Mouse (Mus musculus) layer of hippocampus, postnatal 14 days (tissue): ENCODE results near the gene Dock4. TPM values are rescaled to one million over a fixed set of nuclear protein-coding genes. Genes with fewer than 3 reads are reported as not detected.

Experiments used
- DNase-seq, 2 experiments: peaks; one replicate each; pipeline ENCODE4 v3.0.0; 2021 to 2022; ENCODE audit warnings: low spot score in 2 of 2, mixed read lengths in 1 of 2
- total RNA-seq, 2 experiments: library from RNA; stranded (reverse); gene quantifications; 2 replicates each; pipeline ENCODE4 v1.2.3; 2021

Dock4 gene
- total RNA-seq, 2 experiments from 2014 or later, result 193 to 215 TPM

DNA sequence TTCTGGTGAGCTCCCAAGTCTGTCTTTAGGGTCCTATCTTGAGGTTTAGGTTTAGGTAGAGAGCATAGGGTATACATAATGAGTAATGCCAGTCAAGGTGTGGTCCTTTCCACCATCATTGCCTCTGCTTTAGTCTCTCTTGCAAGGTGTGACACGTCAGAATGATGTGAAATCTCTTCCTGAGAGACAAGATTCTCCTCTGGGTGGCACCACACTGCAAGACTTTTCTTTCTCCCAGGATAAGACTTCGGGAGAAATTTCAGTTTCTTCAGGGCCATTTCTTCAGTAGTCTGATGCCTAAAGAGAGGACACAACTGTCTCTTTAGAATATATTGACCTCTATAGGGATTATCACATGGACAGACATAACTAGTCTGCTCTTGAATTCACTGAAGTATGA, 282.6 kb downstream of the Dock4 start:
- no peak for DNase-seq

DNA sequence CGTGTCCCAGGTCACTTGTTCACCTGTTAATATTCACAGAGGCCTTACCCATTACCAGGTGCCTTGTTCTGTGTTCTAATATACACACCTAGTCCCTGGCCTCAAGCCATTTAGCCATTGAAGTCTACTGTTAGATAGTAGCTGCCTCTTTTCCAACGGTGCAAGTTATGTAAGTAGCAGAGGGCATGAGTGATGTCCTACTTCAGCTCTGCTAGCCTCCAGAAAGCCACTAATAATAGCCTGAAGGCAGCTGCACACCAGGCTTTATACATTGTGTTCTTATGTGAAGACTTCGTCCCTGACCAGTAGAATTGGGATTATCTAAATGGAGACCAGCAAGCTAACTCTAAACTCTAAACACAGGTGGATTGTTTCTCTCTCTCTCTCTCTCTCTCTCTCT, 285.0 kb downstream of the Dock4 start:
- DNase-seq, result no peak

DNA sequence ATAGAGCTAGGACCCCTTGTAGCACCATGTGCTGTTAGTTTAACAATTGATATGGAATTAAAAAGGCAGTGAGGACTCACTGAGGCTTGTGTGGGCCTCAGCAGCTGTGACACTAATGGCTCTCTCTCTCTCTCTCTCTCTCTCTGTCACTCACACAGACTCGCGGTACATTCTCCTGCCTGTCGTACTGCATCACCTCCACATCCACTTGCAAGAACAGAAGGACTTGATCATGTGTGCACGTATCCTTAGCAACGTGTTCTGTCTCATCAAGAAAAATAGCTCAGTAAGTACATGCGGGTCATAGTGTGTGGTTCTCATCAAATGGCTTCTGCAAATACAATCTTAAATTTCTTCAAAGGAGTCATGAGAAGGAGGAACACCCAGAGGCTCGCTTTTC, 299.7 kb downstream of the Dock4 start:
- peak in 1 of 2 experiments; percentile 38 for DNase-seq

DNA sequence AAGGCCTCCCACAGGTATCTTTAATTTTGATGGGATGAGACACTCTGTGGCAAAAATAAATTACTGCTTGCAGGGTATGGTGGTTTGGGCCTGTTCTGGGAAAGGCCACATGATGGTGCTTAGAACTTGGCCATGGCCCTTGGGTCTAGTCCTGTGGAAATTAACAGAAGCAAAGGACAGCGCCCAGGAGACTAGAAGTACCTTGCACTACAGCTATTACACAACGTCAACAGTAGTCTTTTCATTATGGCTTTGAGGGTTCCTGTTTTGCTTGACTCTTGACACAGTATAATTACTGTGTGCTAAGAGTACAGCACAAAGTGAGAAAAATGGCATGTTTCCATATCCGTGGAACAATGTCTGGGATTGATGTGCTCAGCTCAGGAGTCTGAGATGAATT, 300.3 kb downstream of the Dock4 start:
- DNase-seq, result no peak

DNA sequence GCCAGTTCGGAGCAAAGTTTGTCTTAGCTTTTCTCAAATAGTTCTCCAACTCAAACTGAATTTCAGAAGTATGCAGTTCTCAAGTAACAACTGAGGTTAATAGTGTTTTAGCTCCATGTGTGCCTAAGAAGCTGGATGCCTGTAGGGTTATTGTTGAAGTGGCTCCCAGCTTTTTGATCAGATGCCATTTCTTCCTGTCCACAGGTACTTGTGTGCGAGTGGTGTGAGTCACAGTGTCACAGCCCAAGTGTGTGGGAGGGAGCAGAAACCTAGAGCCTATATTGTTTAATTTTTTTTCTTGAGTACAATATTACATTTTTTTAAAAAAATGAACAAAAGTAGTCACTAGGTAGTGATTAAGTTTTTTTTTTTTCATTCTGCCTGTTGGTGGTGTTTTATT, 313.5 kb downstream of the Dock4 start:
- DNase-seq, result no peak

DNA sequence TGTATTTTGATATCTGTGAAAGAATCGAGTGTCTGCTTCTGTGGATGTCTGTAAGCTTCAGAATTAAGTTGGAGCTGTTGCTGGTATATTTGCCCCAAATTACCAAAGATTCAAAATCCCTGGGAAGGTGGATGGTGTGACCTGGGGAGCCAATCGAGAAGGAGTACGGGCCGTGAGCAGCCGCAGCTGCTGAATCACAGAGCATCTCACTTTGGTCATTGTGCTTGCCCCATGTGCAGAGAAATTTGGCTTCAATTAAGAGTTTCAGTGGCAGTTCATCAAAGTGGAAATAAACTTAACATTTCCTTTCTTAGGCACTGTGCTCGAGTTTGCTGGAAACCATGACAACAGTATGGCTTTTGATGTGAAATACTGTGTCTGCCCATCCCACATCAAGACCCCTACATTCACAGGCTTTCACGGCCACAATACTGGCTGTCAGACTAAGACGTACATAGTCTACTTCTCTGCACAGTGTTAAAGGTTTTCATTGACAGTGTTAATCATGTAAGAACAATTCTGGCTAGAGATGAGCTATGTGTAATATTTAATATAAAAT, 321.6 kb downstream of the Dock4 start:
- DNase-seq, result no peak

DNA sequence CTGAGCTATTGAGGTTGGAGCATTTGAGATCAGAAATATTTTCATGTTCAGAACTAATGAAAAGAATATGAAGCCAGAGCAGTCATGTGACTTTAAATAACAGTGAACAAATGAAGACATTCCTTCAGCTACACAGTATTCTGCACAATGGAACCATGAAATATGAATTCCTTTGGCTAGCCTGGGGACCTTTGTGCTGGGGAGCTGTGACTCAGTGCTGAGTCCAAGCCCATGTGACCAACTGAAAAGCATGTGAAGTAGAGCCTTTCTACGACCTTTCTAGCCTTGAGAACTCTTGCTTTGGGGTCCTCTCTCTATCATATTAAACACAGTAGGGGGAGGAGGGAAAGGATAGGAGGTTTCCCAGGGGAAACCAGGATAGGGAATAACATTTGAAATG, 327.3 kb downstream of the Dock4 start:
- DNase-seq, result no peak

DNA sequence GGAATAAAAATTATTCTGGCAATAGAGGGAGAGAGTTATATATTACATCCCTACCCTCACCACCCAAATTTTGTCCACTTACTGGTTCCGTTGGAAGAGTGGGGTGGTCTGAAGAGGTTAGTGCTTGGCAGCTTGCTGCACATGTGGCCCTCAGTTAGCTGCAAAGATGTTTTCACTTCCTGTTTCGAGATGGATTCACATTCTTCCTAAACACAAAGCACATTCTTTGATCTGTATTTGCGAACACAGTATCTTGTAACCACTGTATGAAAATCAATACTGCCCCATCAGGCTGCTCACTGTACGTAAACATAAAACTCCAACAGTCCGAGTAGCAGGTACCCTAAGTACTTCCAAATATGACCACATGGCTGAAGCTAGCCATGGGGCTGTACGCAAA, 335.8 kb downstream of the Dock4 start:
- no peak for DNase-seq

DNA sequence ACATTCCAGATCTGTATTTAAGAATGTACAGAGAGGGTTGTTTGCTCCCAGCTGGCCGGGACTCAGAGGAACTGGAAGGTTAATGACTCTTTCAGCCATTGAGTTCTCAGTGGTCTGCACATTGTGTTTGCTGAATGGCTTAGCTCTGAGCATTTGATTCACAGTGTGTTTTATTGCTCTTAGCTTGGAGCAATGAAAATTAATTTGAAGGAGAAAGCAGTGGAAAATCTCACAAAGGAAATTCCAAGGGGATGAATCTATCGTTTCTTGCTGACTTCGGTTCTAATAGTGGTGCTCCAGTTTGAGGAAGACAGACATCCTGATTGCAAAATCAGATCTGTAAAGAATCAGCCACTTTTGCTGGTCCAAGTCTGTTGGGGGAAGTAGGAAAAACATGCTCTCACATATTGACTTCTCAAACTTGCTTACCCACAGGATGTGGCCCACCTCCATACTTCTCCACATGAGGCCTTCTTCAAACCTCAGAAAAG, 342.9 kb downstream of the Dock4 start:
- DNase-seq, result no peak

DNA sequence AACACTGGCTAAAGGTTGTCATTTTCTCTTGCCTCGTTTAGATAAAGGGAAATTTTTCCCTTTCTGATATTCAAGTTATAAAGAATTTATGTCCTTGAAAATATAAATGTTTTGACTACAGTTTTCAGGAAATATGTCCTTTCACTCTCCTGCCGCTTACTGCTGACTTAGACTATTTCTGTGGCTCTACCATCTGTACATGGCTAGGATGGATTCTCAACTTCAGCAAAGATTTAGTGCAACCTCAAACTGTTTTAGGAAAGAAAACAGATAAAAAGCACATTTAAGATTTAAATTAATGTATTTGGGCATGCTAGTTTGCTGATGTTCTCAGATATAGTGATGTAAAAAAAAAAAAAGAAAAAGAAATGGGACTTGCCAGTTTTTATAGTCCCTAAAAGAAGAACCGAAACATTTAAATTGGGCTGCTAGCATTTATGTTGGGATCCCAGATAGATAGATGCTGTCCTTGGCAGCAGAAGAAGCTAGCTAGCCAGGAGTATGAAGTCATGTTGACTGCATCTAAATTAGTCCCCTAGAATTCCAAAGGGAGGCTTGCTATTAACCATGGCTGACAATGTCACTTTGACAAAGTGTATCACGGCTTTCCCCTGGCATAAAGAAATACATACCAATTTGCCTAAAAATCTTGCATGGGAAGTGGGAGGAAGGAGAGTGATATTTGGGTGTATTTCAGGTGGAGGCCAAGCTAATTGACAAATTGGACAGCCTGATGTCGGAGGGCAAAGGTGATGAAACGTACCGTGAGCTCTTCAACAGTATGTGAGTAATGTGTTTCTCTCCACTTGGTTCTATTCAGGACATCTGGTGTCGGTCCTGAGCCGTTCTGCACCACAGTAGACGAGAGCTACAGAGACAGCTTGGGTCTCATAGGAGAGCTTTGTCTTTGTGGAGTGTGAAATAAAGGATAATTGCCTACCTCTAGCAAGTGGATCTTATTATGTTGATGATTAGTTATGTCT, 343.9 kb downstream of the Dock4 start:
- DNase-seq, result no peak

DNA sequence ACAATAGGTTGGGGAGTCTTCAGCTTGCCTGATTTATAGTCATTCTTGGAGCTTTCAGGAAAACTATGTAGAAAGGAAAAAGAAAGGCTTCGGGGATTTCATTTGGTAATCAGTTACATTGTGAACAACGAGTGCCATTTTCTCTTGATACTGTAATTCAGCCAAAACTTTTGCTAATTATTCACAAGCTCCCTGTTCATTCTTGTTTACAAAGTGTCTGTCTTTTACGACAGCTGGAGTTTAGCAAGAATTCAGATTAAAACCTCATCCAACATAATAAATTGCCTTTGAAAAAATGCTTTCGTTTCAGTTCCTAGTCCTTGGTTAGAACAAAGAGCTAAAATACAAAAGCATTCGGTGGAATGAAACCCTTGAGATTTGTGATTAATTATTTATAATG, 345.5 kb downstream of the Dock4 start:
- no peak for DNase-seq

DNA sequence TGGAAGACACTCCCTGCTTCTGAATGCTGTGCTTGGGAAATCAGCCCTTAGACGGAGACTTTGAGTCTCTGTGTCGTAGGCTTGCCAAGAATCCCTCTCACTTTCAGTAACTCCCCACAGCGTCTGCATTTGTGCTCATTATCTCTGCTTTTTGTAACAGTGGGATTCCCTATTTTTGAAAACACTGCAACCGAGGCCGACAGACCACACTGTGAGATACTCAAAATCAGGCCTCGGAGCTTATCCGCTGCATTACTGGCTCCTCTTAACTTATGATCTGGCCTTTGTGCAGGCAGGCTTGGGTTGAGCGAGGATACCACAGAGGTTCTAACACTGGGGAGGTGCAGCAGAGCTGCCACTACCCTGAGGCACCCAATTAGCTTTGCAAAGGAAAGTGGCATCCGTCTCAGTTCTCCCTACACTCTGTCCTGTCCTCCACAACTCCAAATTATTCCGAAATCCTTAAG, 346.5 kb downstream of the Dock4 start:
- no peak for DNase-seq

DNA sequence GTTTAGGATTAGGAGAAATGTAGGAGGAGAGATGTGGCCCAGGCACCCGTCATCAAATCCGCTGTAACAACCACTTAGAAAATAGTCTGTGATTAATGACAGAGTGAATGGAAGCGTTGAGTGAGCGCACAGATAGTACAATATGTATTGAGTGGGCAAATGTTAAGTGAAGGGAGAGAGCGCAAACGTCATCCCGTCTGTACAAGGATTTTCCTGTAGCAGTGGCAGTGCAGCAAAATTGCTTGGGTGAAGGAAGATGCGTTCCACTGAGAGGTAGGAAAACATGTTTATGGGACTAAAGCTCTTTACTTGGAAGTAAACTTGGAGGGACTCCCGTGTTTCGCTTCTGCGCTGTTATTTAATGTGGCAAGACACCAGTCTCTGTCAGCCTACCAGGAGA, 348.3 kb downstream of the Dock4 start:
- DNase-seq, result no peak

DNA sequence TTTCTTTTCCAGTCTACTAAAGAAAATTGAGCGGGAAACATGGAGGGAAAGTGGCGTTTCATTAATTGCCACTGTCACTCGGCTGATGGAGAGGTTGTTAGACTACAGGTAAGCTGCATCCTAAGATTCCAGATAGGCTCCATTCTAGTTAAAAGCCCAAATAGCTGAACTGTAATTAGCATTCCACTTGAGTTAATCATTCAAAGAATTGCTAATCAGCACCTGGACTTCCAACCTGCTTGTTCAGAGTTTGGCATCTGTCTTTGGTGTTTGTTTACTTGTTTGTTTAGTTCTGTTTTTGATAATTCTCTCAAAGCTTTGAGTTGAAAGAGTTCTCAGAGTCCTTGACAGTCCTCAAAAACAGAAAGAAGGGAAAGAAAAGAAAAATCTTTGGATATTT, 349.0 kb downstream of the Dock4 start:
- DNase-seq, result no peak

DNA sequence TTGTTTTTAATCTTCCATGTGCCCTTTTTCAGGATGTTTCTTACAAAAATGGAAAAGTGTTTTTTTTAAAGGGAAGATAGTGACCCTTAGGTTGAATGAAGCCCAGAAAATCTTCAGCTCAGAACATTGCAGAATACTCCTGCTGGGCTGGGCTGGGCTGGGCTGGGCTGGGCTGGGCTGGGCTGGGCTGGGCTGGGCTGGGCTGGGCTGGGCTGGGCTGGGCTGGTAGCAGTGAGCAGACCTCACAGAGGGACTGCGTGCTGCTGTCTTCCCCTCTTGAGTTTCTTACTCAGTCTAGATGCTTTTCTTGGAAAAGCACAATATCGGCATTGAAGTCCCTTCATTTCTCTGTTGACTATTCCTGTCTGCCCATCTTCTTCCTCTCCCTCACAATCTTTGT, 350.0 kb downstream of the Dock4 start:
- no peak for DNase-seq

DNA sequence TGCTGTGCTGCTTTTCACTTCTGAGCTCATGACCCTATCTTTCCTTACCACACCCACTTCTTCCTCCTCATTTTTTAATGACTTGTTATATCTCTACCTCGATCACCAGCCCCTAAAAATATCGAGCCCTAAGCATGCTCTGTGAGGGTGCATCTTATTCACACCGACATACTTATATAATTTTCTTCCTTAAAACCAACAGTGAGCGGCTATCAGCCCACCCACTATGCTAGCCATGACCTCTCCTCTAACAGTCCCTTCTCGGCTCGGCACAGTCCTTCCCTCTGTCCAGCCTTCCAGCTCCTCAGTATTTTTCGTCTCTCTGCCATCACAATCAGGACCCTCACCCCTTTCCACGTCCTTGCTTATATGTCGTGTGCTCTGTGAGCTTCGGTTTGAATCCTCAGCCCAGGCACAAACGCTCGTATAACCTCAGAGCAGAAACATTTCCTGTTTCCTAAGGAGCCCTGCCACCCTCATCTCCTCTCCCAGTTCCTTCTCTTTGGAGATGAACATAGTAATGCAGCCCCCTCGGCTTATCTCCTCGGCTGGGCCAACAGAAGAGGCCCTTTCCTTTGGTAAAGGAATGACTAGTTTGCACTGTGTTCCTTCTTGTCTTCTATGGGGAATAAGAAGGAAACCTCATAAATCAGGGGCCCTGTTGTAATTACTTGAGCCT, 351.2 kb downstream of the Dock4 start:
- no peak for DNase-seq

DNA sequence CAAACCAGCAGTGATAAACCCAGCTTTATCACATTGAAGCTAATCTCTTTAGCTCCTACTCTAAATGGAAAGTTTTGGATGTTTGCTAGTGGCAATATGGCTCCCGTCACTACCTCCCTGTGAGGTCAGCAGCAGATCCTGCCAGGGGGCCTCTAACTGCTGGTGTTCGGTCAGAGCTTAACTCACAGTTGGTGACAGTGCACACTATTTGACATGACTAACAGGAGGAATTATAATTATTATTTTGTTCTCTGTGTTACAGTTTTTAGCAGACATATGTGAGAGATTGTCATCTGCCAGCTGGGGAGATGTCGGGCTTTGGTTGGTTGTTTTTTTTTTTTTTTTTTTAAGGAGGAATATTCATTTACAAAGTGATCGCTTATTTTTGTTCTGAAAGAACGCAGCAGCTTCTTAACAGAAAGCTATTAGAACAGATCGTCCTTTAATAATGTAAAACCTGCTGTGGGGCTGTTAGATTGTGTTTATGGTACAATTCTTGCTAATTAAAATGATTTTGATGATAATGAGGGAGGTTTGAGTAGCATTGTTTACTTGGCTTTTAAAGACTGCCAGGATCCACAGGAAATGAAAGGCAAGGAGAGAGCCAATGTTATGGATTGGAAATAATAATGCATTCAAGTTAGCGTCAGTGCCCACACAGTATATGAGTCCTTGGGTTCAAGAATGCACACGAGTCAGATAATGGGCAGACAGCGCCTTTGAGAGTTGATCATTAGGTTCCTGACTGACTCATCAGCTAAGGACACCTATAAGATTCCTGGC, 352.0 kb downstream of the Dock4 start:
- DNase-seq, result peak in 1 of 2 experiments; percentile 57

DNA sequence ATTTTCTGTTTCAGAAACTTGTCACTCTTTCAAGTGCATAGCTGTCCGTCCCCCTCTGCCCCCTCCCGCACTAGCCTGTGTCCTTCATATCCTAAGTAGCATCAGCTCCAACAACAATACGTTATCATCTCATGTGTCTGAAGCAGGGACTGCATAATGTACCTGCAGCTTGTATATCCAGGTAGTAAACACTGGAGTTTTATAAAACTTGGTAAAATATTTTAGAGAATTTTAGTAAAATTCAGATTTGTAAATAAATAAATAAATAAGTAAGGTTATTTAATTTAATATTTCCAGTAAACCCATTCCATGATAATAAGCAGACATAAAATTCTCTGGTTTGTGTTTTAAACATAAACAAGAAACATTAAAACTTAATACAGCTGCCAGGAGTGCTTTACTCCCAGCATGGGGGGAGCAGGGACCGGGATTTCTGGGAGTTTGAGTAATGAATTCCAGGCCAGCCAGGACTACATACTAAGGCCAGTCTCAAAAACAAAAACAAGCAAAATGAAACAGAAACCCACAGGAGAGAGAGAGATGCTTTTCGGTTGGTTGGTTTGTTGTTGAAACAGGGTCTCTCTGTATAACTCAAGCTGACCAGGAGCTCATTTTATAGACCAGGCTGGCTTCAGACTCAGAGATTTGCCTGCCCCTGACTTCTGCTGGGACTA, 352.7 kb downstream of the Dock4 start:
- DNase-seq, result no peak

DNA sequence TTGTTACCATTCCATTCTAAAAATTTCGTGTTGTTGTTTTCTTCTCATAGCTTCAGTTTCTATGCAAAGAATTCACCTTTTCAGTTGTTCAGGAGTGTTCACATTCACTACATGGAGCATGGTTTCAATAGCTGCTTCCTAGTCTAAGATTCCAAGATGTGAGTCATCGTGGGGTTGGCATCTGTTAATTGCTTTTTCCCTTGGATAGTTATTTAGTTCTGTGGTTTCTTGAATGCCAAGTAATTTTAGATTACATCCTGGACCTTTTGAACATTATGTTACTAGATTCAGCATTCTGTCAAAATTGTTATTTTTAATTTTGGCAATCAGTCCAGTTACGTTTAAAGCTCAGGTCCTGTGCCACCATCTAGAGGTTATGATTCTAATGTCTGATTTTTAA, 355.7 kb downstream of the Dock4 start:
- DNase-seq, result no peak

DNA sequence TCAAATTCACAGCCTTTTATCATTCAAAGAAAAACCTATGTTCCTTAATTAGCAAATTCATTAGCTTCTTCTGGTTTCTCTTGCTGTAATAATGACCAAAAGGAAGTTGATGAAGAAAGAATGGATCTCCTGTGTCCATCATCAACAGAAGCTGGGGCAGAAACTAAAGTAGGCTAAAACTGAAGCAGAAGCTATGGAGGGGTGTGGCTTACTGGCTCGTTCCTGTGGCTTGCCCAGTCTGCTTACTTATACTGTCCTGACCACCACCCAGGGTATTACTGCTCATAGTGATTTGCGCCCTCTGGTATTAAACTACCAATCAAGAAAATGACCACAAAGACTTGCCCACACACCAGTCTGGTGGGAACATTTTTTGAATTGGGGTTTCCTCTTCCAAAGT, 359.5 kb downstream of the Dock4 start:
- DNase-seq, result no peak

DNA sequence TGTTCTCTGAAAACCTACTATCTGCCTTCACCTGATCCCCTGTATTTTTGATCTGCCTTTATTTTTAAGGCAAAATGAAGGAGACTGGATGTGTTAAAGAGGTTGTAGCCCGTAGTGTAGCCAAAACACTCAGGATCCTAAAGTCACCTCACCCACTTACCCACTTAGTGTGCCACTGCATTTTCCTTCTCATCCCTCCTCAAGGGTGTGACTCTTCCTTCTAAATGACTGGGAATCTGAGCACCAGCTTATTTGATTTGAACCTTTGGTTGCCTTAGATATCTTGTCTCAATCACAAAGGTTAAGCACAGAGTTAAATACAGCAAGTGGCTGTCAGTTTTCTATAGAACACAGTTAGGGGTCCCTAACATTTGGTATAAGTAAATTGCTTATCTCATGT, 362.2 kb downstream of the Dock4 start:
- DNase-seq, result no peak
